Mouse (Mus musculus) heart, embryonic 11.5 days (tissue): Measurements from ENCODE around the gene Iqschfp. TPM values are rescaled to one million over a fixed set of nuclear protein-coding genes. Genes with fewer than 3 reads are reported as not detected.

ENCODE experiments used
- ATAC-seq: fragments of 200-750 bp; cut with Nextera tagmentation; replicated peaks from 2 replicates; pipeline ENCODE4 v1.8.0; 2017; ENCODE audit warnings: moderate library complexity; ENCODE audit not compliant: insufficient number of reproducible peaks, low FRiP score, low TSS enrichment
- H3K27ac ChIP-seq: fragments of 300-500 bp; sonication (generic); 2 replicates; pipeline ENCODE4 v1.5.1; 2014; ENCODE audit warnings: mild to moderate bottlenecking, low read depth, low read length
- H3K27me3 ChIP-seq: fragments of 300-500 bp; sonication (generic); 2 replicates; pipeline ENCODE4 v1.6.1; 2014; ENCODE audit warnings: mild to moderate bottlenecking, low read length, mixed read lengths; ENCODE audit not compliant: control insufficient read depth, insufficient read depth
- H3K36me3 ChIP-seq: fragments of 300-500 bp; sonication (generic); 2 replicates; pipeline ENCODE4 v1.6.1; 2014; ENCODE audit warnings: mild to moderate bottlenecking, low read length, moderate library complexity, mixed read lengths; ENCODE audit not compliant: control insufficient read depth, insufficient read depth
- H3K4me1 ChIP-seq: fragments of 300-500 bp; sonication (generic); 2 replicates; pipeline ENCODE4 v1.6.1; 2014; ENCODE audit warnings: low read length; ENCODE audit not compliant: control insufficient read depth, insufficient read depth
- H3K4me2 ChIP-seq: fragments of 300-500 bp; sonication (generic); 2 replicates; pipeline ENCODE4 v1.6.1; 2014; ENCODE audit warnings: mild to moderate bottlenecking, moderate library complexity
- H3K4me3 ChIP-seq: fragments of 300-500 bp; sonication (generic); 2 replicates; pipeline ENCODE4 v1.5.1; 2014; ENCODE audit warnings: low read depth, low read length
- H3K9ac ChIP-seq: fragments of 300-500 bp; sonication (generic); 2 replicates; pipeline ENCODE4 v1.6.1; 2014; ENCODE audit warnings: mild to moderate bottlenecking, low read depth, low read length, moderate library complexity
- H3K9me3 ChIP-seq: fragments of 300-500 bp; sonication (generic); replicated peaks from 2 replicates; pipeline ENCODE4 v1.6.1; 2016; ENCODE audit warnings: low read length; ENCODE audit not compliant: control insufficient read depth
- WGBS: fragments of 180-500 bp; shearing (Covaris S2); extraction: QIAGEN DNeasy Blood & Tissue Kit; methylation state at CpG from one replicate; pipeline ENCODE4 v1.1.7; 2014; ENCODE audit not compliant: insufficient replicate concordance; 5-methylcytosine and 5-hydroxymethylcytosine counted together
- polyA plus RNA-seq: library from polyadenylated mRNA; unstranded; fragments of >200 nt; fragmentation: Nextera tagmentation; extraction: Ambion mirVana; gene quantifications from 2 replicates; pipeline ENCODE4 v1.2.1, GENCODE M21; 2014

Iqschfp gene
- polyA plus RNA-seq, 1 experiment from 2014 or later = 0.26 TPM

- Histone ChIP-seq H3K4me3 (no peak overlapping the region), H3K4me1 (peaks cover 11% of the 10 kb centered on the region; the same call in 1 of the 2 replicates), H3K36me3 (no peaks in the 10 kb centered on the region), H3K27me3 (no peaks in the 10 kb centered on the region), H3K9ac (no peak overlapping the region), H3K4me2 (no peak overlapping the region; the same call in 1 of the 2 replicates), H3K9me3 (no peaks in the 10 kb centered on the region), H3K27ac (no peak overlapping the region)
- WGBS = 10% methylated on average over 9 of the region's 9 CpGs
- ATAC-seq = no peak
These were observed 765.7 kb downstream of the Iqschfp start for GRCm38 (mm10) chr3:68657589-68658245.

DNA sequence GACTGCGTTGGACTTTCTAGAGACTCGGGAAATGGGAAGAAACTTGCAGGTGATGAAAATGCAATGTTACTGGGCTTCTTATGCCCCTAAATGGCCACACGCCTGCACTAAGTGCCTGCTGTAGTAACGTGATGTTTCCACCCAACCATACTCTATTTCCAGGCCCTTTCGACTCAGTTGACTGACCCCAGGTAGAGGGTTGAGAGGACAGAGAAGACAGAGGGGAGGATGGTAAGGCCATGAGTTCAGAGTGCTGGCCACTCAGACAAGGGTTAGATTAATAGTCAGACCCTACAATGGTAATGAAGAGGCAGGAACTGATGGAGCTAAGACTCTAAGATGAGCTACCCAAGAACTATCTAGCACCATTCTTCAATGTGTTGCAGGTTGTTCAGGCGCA lies 768.0 kb downstream of the Iqschfp start:
- H3K9ac ChIP-seq = no peak overlapping the region
- no peak overlapping the region for H3K4me3 ChIP-seq
- H3K27ac ChIP-seq = no peak overlapping the region
- no peak for ATAC-seq
- H3K36me3 ChIP-seq = no peaks in the 10 kb centered on the region
- H3K4me1 ChIP-seq = peaks cover 11% of the 10 kb centered on the region; the same call in 1 of the 2 replicates
- WGBS = 89% methylated on average over 6 of the region's 6 CpGs
- no peaks in the 10 kb centered on the region for H3K27me3 ChIP-seq
- no peak overlapping the region for H3K4me2 ChIP-seq
- H3K9me3 ChIP-seq = no peaks in the 10 kb centered on the region

DNA sequence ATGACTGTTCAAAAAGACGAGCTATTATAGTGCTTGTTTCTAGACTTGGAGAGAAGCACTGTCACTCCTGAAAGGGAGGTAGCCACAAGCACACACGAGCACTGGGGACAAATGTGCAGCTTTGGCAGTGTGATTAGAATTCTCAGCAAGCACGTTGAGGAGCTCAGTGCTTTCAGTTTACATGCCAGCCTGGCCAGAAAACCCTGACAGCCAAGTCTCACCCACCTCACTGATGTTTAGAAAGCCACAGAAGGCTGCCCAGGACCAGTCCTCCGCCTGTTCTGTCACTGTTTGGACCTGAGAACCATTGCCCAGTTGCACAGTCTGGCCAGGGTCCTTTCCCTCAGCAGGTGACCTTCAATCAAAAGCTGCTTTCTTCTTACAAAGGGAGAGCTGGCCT lies 768.5 kb downstream of the Iqschfp start:
- Histone ChIP-seq H3K9ac (peak overlapping the region; percentile 10; the same call in 1 of the 2 replicates), H3K9me3 (no peaks in the 10 kb centered on the region), H3K4me3 (no peak overlapping the region), H3K27ac (no peak overlapping the region), H3K4me2 (no peak overlapping the region; the same call in 1 of the 2 replicates), H3K36me3 (no peaks in the 10 kb centered on the region), H3K27me3 (no peaks in the 10 kb centered on the region), H3K4me1 (peaks cover 11% of the 10 kb centered on the region; the same call in 1 of the 2 replicates)
- ATAC-seq = no peak
- WGBS = 54% methylated on average over 4 of the region's 4 CpGs

- Histone ChIP-seq H3K4me3 (no peak overlapping the region), H3K9ac (no peak overlapping the region), H3K27ac (no peak overlapping the region), H3K27me3 (no peaks in the 10 kb centered on the region), H3K9me3 (no peaks in the 10 kb centered on the region), H3K36me3 (no peaks in the 10 kb centered on the region), H3K4me1 (peaks cover 11% of the 10 kb centered on the region; the same call in 1 of the 2 replicates), H3K4me2 (no peak overlapping the region)
- ATAC-seq = no peak
- WGBS = 63% methylated on average over 5 of the region's 5 CpGs
These were observed 770.4 kb downstream of the Iqschfp start for GRCm38 (mm10) chr3:68662386-68662785.

DNA sequence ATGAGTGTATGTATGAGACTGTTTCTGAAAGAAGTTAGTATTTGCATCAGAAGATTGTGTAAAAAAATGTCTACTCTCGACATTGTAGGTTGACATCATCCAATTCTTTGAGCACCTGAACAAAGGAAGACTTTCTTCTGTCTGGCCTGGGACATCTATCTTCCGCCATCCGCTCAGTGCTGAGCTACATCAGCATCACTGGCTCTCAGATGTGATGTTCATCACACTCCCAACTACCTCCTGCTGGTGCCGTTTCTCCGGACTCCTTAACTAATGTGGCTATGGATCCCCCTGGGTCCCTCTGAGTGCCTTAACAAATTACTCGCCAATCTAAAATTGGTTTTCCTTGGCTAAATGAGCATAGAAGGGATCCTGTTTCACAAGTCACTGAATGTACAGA lies 772.3 kb downstream of the Iqschfp start:
- 83% methylated on average over 6 of the region's 6 CpGs for WGBS
- H3K27me3 ChIP-seq = no peaks in the 10 kb centered on the region
- ATAC-seq = no peak

GRCm38 (mm10) chr3:68666377-68666776 lies 774.3 kb downstream of the Iqschfp start:
- Histone ChIP-seq H3K4me3 (no peak overlapping the region), H3K9me3 (no peaks in the 10 kb centered on the region), H3K9ac (no peak overlapping the region), H3K27me3 (no peaks in the 10 kb centered on the region), H3K36me3 (no peaks in the 10 kb centered on the region), H3K4me2 (no peak overlapping the region), H3K4me1 (no peaks in the 10 kb centered on the region), H3K27ac (no peak overlapping the region)
- ATAC-seq = no peak
- 83% methylated on average over 7 of the region's 7 CpGs for WGBS

More for the DNA sequence above, 772.3 kb downstream of the Iqschfp start:
- no peak overlapping the region for H3K27ac ChIP-seq
- H3K9ac ChIP-seq = no peak overlapping the region
- peaks cover 7% of the 10 kb centered on the region; the same call in 1 of the 2 replicates for H3K4me1 ChIP-seq
- H3K4me3 ChIP-seq = no peak overlapping the region
- H3K36me3 ChIP-seq = no peaks in the 10 kb centered on the region
- no peaks in the 10 kb centered on the region for H3K9me3 ChIP-seq
- H3K4me2 ChIP-seq = no peak overlapping the region

DNA sequence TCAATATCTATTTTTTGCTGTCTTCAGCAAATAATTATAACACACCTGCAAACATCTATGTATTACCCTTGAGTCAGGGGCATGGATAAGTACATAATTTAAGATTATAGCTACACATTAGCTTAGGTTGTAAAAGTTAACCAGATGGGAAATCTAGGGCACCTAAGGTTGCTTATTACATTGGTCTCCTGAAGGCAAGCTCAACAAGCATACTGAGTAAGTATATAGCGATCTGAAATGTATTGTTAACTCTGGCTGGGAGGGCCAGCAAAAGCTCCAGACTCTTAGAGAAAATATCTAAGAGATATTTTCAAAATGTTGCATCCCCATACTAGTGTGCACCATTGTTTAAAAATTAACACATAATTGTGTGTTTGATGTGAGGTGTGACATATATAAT lies 775.8 kb downstream of the Iqschfp start:
- no peak overlapping the region for H3K4me3 ChIP-seq
- 95% methylated on average over 1 of the region's 1 CpGs for WGBS
- H3K27ac ChIP-seq = no peak overlapping the region
- no peaks in the 10 kb centered on the region for H3K27me3 ChIP-seq
- no peak overlapping the region for H3K9ac ChIP-seq
- H3K4me2 ChIP-seq = no peak overlapping the region
- no peaks in the 10 kb centered on the region for H3K4me1 ChIP-seq
- H3K9me3 ChIP-seq = no peaks in the 10 kb centered on the region
- no peaks in the 10 kb centered on the region for H3K36me3 ChIP-seq
- no peak for ATAC-seq

- Histone ChIP-seq H3K27ac (no peak overlapping the region), H3K4me1 (no peaks in the 10 kb centered on the region), H3K4me2 (no peak overlapping the region), H3K36me3 (no peaks in the 10 kb centered on the region), H3K9me3 (no peaks in the 10 kb centered on the region), H3K27me3 (no peaks in the 10 kb centered on the region), H3K4me3 (no peak overlapping the region), H3K9ac (no peak overlapping the region)
- WGBS = 74% methylated on average over 5 of the region's 5 CpGs
- ATAC-seq = no peak
These were observed 777.5 kb downstream of the Iqschfp start for GRCm38 (mm10) chr3:68669418-68669974.

DNA sequence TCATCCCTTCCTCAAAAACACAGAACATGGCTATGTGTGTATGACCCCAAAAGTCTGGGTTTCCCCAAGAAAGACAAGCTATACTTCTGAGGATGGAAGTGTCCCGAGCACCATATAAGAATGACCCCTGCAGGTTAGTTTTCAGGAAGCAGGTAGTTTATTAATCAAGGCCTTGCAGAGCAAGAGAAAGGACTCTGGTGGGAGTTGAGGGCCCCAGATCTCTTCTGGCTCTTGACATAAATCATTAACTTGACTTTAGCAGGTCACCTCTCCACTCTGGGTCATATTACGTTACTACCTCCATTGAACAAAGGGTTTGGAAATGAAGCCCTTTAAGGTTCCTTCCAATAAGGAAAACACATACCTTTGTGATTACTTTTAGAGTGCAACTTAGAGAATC lies 782.7 kb downstream of the Iqschfp start:
- no peaks in the 10 kb centered on the region for H3K9me3 ChIP-seq
- 83% methylated on average over 2 of the region's 2 CpGs for WGBS
- no peak for ATAC-seq

More for the DNA sequence above, 782.7 kb downstream of the Iqschfp start:
- Histone ChIP-seq H3K4me3 (no peak overlapping the region), H3K27me3 (no peaks in the 10 kb centered on the region), H3K4me2 (no peak overlapping the region), H3K4me1 (no peaks in the 10 kb centered on the region), H3K36me3 (no peaks in the 10 kb centered on the region), H3K9ac (no peak overlapping the region), H3K27ac (no peak overlapping the region)
